Mouse (Mus musculus): ENCODE measurements around the gene Zscan10. TPM values are rescaled to one million over a fixed set of nuclear protein-coding genes. Genes with fewer than 3 reads are reported as not detected.

Gene Zscan10
- polyA plus RNA-seq, 1 experiment from 2014 or later: not detected

Other genes with a start within 250 kb of the Zscan10 start
- not detected in 2 replicates for gene Vmn2r116, start 216.3 kb upstream of the Zscan10 start, polyA plus RNA-seq (2014; fragmentation: Nextera tagmentation; extraction: Ambion mirVana)
- not detected in 2 replicates for gene Vmn2r117, start 121.2 kb upstream of the Zscan10 start, polyA plus RNA-seq (2014; fragmentation: Nextera tagmentation; extraction: Ambion mirVana)
- 18.1 and 18.9 TPM in 2 replicates for gene Zfp213, start 36.6 kb upstream of the Zscan10 start, polyA plus RNA-seq (2014; fragmentation: Nextera tagmentation; extraction: Ambion mirVana)
- 13.6 and 15.7 TPM in 2 replicates for gene Zfp13, start 1.4 kb upstream of the Zscan10 start, polyA plus RNA-seq (2014; fragmentation: Nextera tagmentation; extraction: Ambion mirVana)
- 0.74 and 0.77 TPM in 2 replicates for gene Mmp25, start 44.4 kb downstream of the Zscan10 start, polyA plus RNA-seq (2014; fragmentation: Nextera tagmentation; extraction: Ambion mirVana)
- gene Bicdl2, start 59.6 kb downstream of the Zscan10 start, polyA plus RNA-seq (2014; fragmentation: Nextera tagmentation; extraction: Ambion mirVana): 2.4 and 3.1 TPM in 2 replicates
- 110 TPM in 2 replicates for gene Hcfc1r1, start 72.7 kb downstream of the Zscan10 start, polyA plus RNA-seq (2014; fragmentation: Nextera tagmentation; extraction: Ambion mirVana)
- 36.5 and 40.0 TPM in 2 replicates for gene Thoc6, start 73.0 kb downstream of the Zscan10 start, polyA plus RNA-seq (2014; fragmentation: Nextera tagmentation; extraction: Ambion mirVana)
- gene Tnfrsf12a, start 76.6 kb downstream of the Zscan10 start, polyA plus RNA-seq (2014; fragmentation: Nextera tagmentation; extraction: Ambion mirVana): 18.0 and 20.7 TPM in 2 replicates
- gene Cldn6, start 78.4 kb downstream of the Zscan10 start, polyA plus RNA-seq (2014; fragmentation: Nextera tagmentation; extraction: Ambion mirVana): 149 and 158 TPM in 2 replicates
- gene Cldn9, start 83.2 kb downstream of the Zscan10 start, polyA plus RNA-seq (2014; fragmentation: Nextera tagmentation; extraction: Ambion mirVana): 2.9 and 3.0 TPM in 2 replicates
- 0.20 TPM in 1 of 2 replicates, not detected in the other for gene 1520401A03Rik, start 121.9 kb downstream of the Zscan10 start, polyA plus RNA-seq (2014; fragmentation: Nextera tagmentation; extraction: Ambion mirVana)
- 54.8 and 55.9 TPM in 2 replicates for gene Pkmyt1, start 125.5 kb downstream of the Zscan10 start, polyA plus RNA-seq (2014; fragmentation: Nextera tagmentation; extraction: Ambion mirVana)
- gene Paqr4, start 140.0 kb downstream of the Zscan10 start, polyA plus RNA-seq (2014; fragmentation: Nextera tagmentation; extraction: Ambion mirVana): 24.7 and 25.2 TPM in 2 replicates
- gene Kremen2, start 145.0 kb downstream of the Zscan10 start, polyA plus RNA-seq (2014; fragmentation: Nextera tagmentation; extraction: Ambion mirVana): 0.45 and 0.69 TPM in 2 replicates
- gene Flywch1, start 170.7 kb downstream of the Zscan10 start, polyA plus RNA-seq (2014; fragmentation: Nextera tagmentation; extraction: Ambion mirVana): 54.3 and 57.3 TPM in 2 replicates
- gene Flywch2, start 185.2 kb downstream of the Zscan10 start, polyA plus RNA-seq (2014; fragmentation: Nextera tagmentation; extraction: Ambion mirVana): 29.0 and 31.0 TPM in 2 replicates
- 513 and 521 TPM in 2 replicates for gene Srrm2, start 189.7 kb downstream of the Zscan10 start, polyA plus RNA-seq (2014; fragmentation: Nextera tagmentation; extraction: Ambion mirVana)
- gene Elob, start 228.3 kb downstream of the Zscan10 start, polyA plus RNA-seq (2014; fragmentation: Nextera tagmentation; extraction: Ambion mirVana): 1,042 and 1,209 TPM in 2 replicates
- gene Prss33, start 235.2 kb downstream of the Zscan10 start, polyA plus RNA-seq (2014; fragmentation: Nextera tagmentation; extraction: Ambion mirVana): not detected in 2 replicates
- gene Prss32, start 243.0 kb downstream of the Zscan10 start, polyA plus RNA-seq (2014; fragmentation: Nextera tagmentation; extraction: Ambion mirVana): 1.1 and 1.6 TPM in 2 replicates
- gene Prss41, start 243.3 kb downstream of the Zscan10 start, polyA plus RNA-seq (2014; fragmentation: Nextera tagmentation; extraction: Ambion mirVana): 1.1 and 2.3 TPM in 2 replicates